Mouse (Mus musculus): ENCODE results near the gene 1110008P14Rik.

1110008P14Rik gene

GRCm38 (mm10) chr2:32408429-32409424 lies 27.0 kb upstream of the 1110008P14Rik start:
- no peak for DNase-seq

GRCm38 (mm10) chr2:32407144-32407824 lies 25.5 kb upstream of the 1110008P14Rik start:
- DNase-seq = no peak

- DNase-seq = peak; percentile 92
Measured at GRCm38 (mm10) chr2:32404663-32405062, 22.9 kb upstream of the 1110008P14Rik start.

GRCm38 (mm10) chr2:32396695-32397094 lies 15.0 kb upstream of the 1110008P14Rik start:
- no peak for DNase-seq

GRCm38 (mm10) chr2:32395946-32396621 lies 14.3 kb upstream of the 1110008P14Rik start:
- DNase-seq = peak; percentile 95

GRCm38 (mm10) chr2:32395484-32395945 lies 13.8 kb upstream of the 1110008P14Rik start, which contains the start of gene Ptges2:
Gene Ptges2, plus strand, starts transcription at chr2:32395896.
- peak; percentile 91 for DNase-seq

- no peak for DNase-seq
Measured at GRCm38 (mm10) chr2:32394973-32395372, 13.2 kb upstream of the 1110008P14Rik start.

GRCm38 (mm10) chr2:32392063-32392462 lies 10.3 kb upstream of the 1110008P14Rik start:
- no peak for DNase-seq

GRCm38 (mm10) chr2:32390871-32391270 lies 9.1 kb upstream of the 1110008P14Rik start:
- no peak for DNase-seq

GRCm38 (mm10) chr2:32389157-32389556 lies 7.4 kb upstream of the 1110008P14Rik start:
- no peak for DNase-seq

- DNase-seq = no peak
Measured at GRCm38 (mm10) chr2:32387706-32388490, 6.2 kb upstream of the 1110008P14Rik start, which contains the start of gene Lcn2. Gene Lcn2, minus strand, starts transcription at chr2:32388252.

- no peak for DNase-seq
Measured at GRCm38 (mm10) chr2:32382689-32383088, 951 bp upstream of the 1110008P14Rik start.

GRCm38 (mm10) chr2:32381141-32381774 lies 480 bp downstream of the 1110008P14Rik start:
- DNase-seq = peak; percentile 55

GRCm38 (mm10) chr2:32380001-32380500 lies 1.7 kb downstream of the 1110008P14Rik start:
- DNase-seq = no peak

GRCm38 (mm10) chr2:32376963-32377362 lies 4.8 kb downstream of the 1110008P14Rik start:
- no peak for DNase-seq

- DNase-seq = no peak
Measured at GRCm38 (mm10) chr2:32375317-32375940, 6.3 kb downstream of the 1110008P14Rik start.

GRCm38 (mm10) chr2:32374191-32374590 lies 7.5 kb downstream of the 1110008P14Rik start:
- no peak for DNase-seq

- DNase-seq = no peak
Measured at GRCm38 (mm10) chr2:32367315-32367714, 14.4 kb downstream of the 1110008P14Rik start.

GRCm38 (mm10) chr2:32364121-32364520 lies 17.6 kb downstream of the 1110008P14Rik start:
- no peak for DNase-seq

GRCm38 (mm10) chr2:32363376-32364106 lies 18.2 kb downstream of the 1110008P14Rik start:
- DNase-seq = no peak
